In the genomic region with DNA sequence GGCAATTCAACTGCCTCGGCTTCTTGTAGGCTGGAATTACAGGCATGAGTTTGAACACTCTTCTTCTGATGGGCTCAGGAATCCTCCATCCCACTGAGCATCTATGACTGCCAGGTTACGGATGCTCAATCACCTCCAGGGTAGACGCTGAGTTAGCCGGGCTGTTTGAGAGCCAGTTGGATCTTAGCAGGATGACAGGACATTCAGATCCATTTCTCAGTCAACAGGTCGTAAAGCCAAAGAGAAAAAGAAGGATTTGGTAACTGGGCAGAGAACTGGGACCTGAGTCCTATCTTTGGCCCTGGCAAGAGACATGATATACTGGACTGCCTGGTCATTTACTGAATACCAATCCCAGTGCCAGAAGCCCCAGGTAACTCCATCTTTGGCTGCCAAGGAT, we compare ENCODE assay signal across 29 mouse cellular contexts. TPM values are rescaled to one million over a fixed set of nuclear protein-coding genes. Genes with fewer than 3 reads are reported as not detected.
DNase-seq lines count a peak whose midpoint lies in the region; TF ChIP-seq lines count a peak whose summit lies in the region.
"Had no signal": no experiment of that assay in that cellular context is flagged by ENCODE, and none has a peak within 500 bp of the region (broad histone marks: within the 10 kb centered on the region; RNA-seq: fewer than 3 reads in every experiment).

No protein-coding gene starts in this region.

- H3K27ac ChIP-seq in small intestine, adult 2 months (ENCODE audit: insufficient read depth, low read depth, low read length): peak overlapping the region; percentile 50
- H3K27ac ChIP-seq: embryonic facial prominence, embryonic 13.5 days; embryonic facial prominence, embryonic 15.5 days; forebrain, embryonic 10.5 days; forebrain, embryonic 12.5 days had no signal

- DNase-seq in gastrocnemius, adult 18-20 months (ENCODE audit: low spot score): peak; percentile 67
- DNase-seq in gastrocnemius, postnatal 10 days: no peak
- peak; percentile 19 to 26 for DNase-seq in gastrocnemius, adult 8-10 months (ENCODE audit: low spot score in 2 of 2)
- DNase-seq in gastrocnemius, postnatal 25 days: peak; percentile 55
- DNase-seq in left cerebral cortex, postnatal 4 days: no peak
- no peak for DNase-seq in adrenal gland, adult 8-10 months
- DNase-seq: adrenal gland, postnatal 10 days; adrenal gland, postnatal 25 days; B cell, adult 2 months; cerebellum, adult 11 months; cerebellum, adult 8-10 months; cerebellum, adult 9-11 months; cerebellum, postnatal 36 days; embryo, embryonic 11 days had no signal

- peaks cover 18% of the 10 kb centered on the region; the same call in 1 of the 2 replicates for H3K4me1 ChIP-seq in small intestine, adult 2 months (ENCODE audit: control insufficient read depth, insufficient read depth, insufficient read length, low read length)
- H3K4me1 ChIP-seq: embryonic facial prominence, embryonic 13.5 days; embryonic facial prominence, embryonic 15.5 days; forebrain, embryonic 10.5 days; forebrain, embryonic 12.5 days had no signal

- TF ChIP-seq CTCF in small intestine, adult 2 months (IDR thresholded peaks at IDR 0.05; ENCODE audit: extremely low read depth, insufficient read length, insufficient replicate concordance, low read depth, low read length): no peak

- 64% methylated on average over 5 of the region's 5 CpGs for WGBS in small intestine, adult 2 months

- H3K4me3 ChIP-seq in small intestine, adult 2 months (ENCODE audit: low read depth, low read length): no peak overlapping the region
- H3K4me3 ChIP-seq: embryonic facial prominence, embryonic 13.5 days; embryonic facial prominence, embryonic 15.5 days; erythroblast, embryonic 14.5 days; forebrain, embryonic 10.5 days; forebrain, embryonic 12.5 days had no signal

- H3K36me3 ChIP-seq in small intestine, adult 2 months (ENCODE audit: control insufficient read depth, insufficient read depth, low read length): no peaks in the 10 kb centered on the region
- H3K36me3 ChIP-seq: embryonic facial prominence, embryonic 15.5 days; G1E had no signal

- H3K27me3 ChIP-seq in small intestine, adult 2 months (ENCODE audit: control insufficient read depth, insufficient read depth, low read length): no peaks in the 10 kb centered on the region
- H3K27me3 ChIP-seq: CH12.LX; embryonic facial prominence, embryonic 13.5 days; embryonic facial prominence, embryonic 15.5 days; forebrain, embryonic 12.5 days; Patski had no signal

- intact Hi-C loops in left cerebral cortex, postnatal 4 days (cut with DNase I): no loop called here

- no peak for TF ChIP-seq POLR2A in small intestine, adult 2 months (IDR thresholded peaks at IDR 0.05; ENCODE audit: low read depth, low read length)

RNA-seq across cellular contexts. Expression of gene Gfod2, which starts 19.2 kb away (rescaled TPM):
- total RNA-seq in gastrocnemius, adult 18-20 months (2021): 1 to 10 TPM; 6.9 to 8.4 TPM
- total RNA-seq in gastrocnemius, postnatal 10 days (2021): 1 to 10 TPM; 6.5 to 7.6 TPM
- total RNA-seq in gastrocnemius, adult 8-10 months (2022): 1 to 10 TPM; 7.0 to 9.1 (median 8.3) TPM
- total RNA-seq in gastrocnemius, postnatal 25 days (2021): 1 to 10 TPM; 5.1 to 6.2 TPM
- polyA plus RNA-seq in small intestine, adult 2 months (2012; rRNA removed): 4.9 and 8.3 TPM in 2 replicates
- total RNA-seq in left cerebral cortex, postnatal 4 days (2021): 10 to 100 TPM; 44.4 to 49.9 TPM
- 10 to 100 TPM in 2 of 4 experiments, 1 to 10 TPM in 2; 8.9 to 10.9 (median 10.0) TPM for total RNA-seq in adrenal gland, adult 8-10 months (2022)

RNA-seq across cellular contexts. Expression of gene Enkd1, which starts 31.2 kb away (rescaled TPM):
- 1 to 10 TPM in 1 of 2 experiments, under 1 TPM in 1; 0.69 to 1.4 TPM for total RNA-seq in gastrocnemius, adult 18-20 months (2021)
- total RNA-seq in gastrocnemius, postnatal 10 days (2021): 1 to 10 TPM; 2.0 to 3.7 TPM
- under 1 TPM; 0.48 to 0.54 (median 0.52) TPM for total RNA-seq in gastrocnemius, adult 8-10 months (2022)
- 1 to 10 TPM in 1 of 2 experiments, under 1 TPM in 1; 0.82 to 1.0 TPM for total RNA-seq in gastrocnemius, postnatal 25 days (2021)
- 3.6 and 5.3 TPM in 2 replicates for polyA plus RNA-seq in small intestine, adult 2 months (2012; rRNA removed)
- total RNA-seq in left cerebral cortex, postnatal 4 days (2021): 10 to 100 TPM; 15.5 to 17.9 TPM
- total RNA-seq in adrenal gland, adult 8-10 months (2022): 1 to 10 TPM; 4.6 to 8.1 (median 5.8) TPM

RNA-seq across cellular contexts. Expression of gene 4933405L10Rik, which starts 31.8 kb away (rescaled TPM):
- total RNA-seq in gastrocnemius, adult 18-20 months (2021): not detected
- total RNA-seq in gastrocnemius, postnatal 10 days (2021): not detected
- not detected for total RNA-seq in gastrocnemius, adult 8-10 months (2022)
- not detected for total RNA-seq in gastrocnemius, postnatal 25 days (2021)
- not detected in 2 replicates for polyA plus RNA-seq in small intestine, adult 2 months (2012; rRNA removed)
- not detected for total RNA-seq in left cerebral cortex, postnatal 4 days (2021)
- not detected for total RNA-seq in adrenal gland, adult 8-10 months (2022)
- total RNA-seq: adrenal gland, adult 18-20 months; adrenal gland, postnatal 10 days; adrenal gland, postnatal 25 days; adrenal gland, postnatal 4 days; common myeloid progenitor, adult 5-6 weeks; G1E had no signal
- polyA plus RNA-seq: activated CD4-positive, CD25-positive, alpha-beta regulatory T cell, adult 4 months; brain, embryonic 14.5 days; CD4-positive, CD25-positive, alpha-beta regulatory T cell, adult 4 months; erythroblast, embryonic 14.5 days had no signal

RNA-seq across cellular contexts. Expression of gene Pard6a, which starts 38.3 kb away (rescaled TPM):
- 1 to 10 TPM; 5.5 to 6.2 TPM for total RNA-seq in gastrocnemius, adult 18-20 months (2021)
- total RNA-seq in gastrocnemius, postnatal 10 days (2021): 1 to 10 TPM; 6.0 to 7.8 TPM
- 1 to 10 TPM; 5.5 to 8.1 (median 6.7) TPM for total RNA-seq in gastrocnemius, adult 8-10 months (2022)
- 1 to 10 TPM; 5.4 to 5.7 TPM for total RNA-seq in gastrocnemius, postnatal 25 days (2021)
- polyA plus RNA-seq in small intestine, adult 2 months (2012; rRNA removed): 5.1 and 7.2 TPM in 2 replicates
- 10 to 100 TPM; 28.4 to 33.1 TPM for total RNA-seq in left cerebral cortex, postnatal 4 days (2021)
- 10 to 100 TPM; 10.7 to 14.2 (median 12.8) TPM for total RNA-seq in adrenal gland, adult 8-10 months (2022)

RNA-seq across cellular contexts. Expression of gene Acd, which starts 38.3 kb away (rescaled TPM):
- total RNA-seq in gastrocnemius, adult 18-20 months (2021): 1 to 10 TPM; 5.0 to 5.4 TPM
- 10 to 100 TPM; 12.9 to 15.2 TPM for total RNA-seq in gastrocnemius, postnatal 10 days (2021)
- 1 to 10 TPM; 3.4 to 5.8 (median 4.4) TPM for total RNA-seq in gastrocnemius, adult 8-10 months (2022)
- 1 to 10 TPM; 6.5 to 6.8 TPM for total RNA-seq in gastrocnemius, postnatal 25 days (2021)
- polyA plus RNA-seq in small intestine, adult 2 months (2012; rRNA removed): 10.5 and 20.6 TPM in 2 replicates
- 10 to 100 TPM; 55.9 to 58.9 TPM for total RNA-seq in left cerebral cortex, postnatal 4 days (2021)
- 10 to 100 TPM; 22.3 to 37.1 (median 29.5) TPM for total RNA-seq in adrenal gland, adult 8-10 months (2022)

Comparison
In these comparisons a context has a peak if more than half of its experiments do, and no peak if none do; other contexts are left out.
1. DNase-seq: peak in gastrocnemius, adult 18-20 months (single experiment), gastrocnemius, adult 8-10 months (2 of 2) and gastrocnemius, postnatal 25 days (single experiment); none in gastrocnemius, postnatal 10 days (single experiment), left cerebral cortex, postnatal 4 days (single experiment) and adrenal gland, adult 8-10 months (single experiment).